9 mouse cellular contexts compared by ENCODE assay signal in the genomic region with DNA sequence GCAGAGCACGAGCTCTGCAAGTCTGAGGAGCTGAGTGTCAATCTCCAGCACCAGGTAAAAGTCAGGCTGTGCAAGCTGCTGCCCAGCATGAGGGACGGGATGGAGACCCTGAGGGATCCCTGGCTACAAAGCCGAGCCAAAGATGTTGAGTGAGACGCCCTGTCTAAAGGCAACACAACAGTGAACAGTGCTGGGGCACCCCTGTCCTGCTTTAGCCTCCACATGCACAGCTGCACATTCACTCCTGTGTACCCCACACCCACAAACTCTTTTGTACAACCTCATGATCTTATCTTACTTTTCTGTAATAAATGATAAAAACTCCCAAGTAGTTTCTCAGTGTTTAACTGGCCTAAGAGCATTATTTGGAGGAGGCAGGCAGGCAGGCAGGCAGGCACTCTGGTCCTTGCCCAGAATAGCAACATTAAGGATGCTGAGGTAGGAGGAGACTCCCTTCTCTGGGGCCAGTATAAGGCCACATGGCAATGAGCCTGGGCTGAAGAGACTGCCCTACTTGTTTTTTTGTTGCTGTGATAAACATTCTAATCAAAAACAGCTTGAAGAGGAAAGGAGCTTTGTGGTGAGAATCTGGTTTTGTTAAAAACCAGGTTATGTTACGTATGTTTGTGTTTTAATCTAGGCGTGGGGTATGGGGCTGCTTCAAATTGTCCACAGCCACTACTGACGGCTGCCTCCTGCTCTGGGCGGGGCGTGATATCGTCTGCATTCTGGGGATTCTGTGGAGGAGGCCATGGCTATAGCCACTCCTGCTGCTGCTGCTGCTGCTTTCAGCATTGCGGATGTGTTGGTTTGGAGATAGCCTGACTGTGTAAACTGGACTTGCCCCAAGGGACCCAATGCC.
DNase-seq lines count a peak whose midpoint lies in the region; ATAC-seq and TF ChIP-seq lines count a peak whose summit lies in the region.
"Had no signal": no experiment of that assay in that cellular context is flagged by ENCODE, and none has a peak within 500 bp of the region (broad histone marks: within the 10 kb centered on the region; RNA-seq: fewer than 3 reads in every experiment).

No protein-coding gene starts in this region.

- no peaks in the 10 kb centered on the region for H3K27me3 ChIP-seq in cerebellum, adult 2 months (ENCODE audit: control insufficient read depth, insufficient read depth, low read length)
- H3K27me3 ChIP-seq in spleen, adult 2 months (ENCODE audit: control insufficient read depth, insufficient read depth, low read length), result no peaks in the 10 kb centered on the region
- no peaks in the 10 kb centered on the region for H3K27me3 ChIP-seq in heart, postnatal 0 days (ENCODE audit: control insufficient read depth, insufficient read depth, low read length)
- no peaks in the 10 kb centered on the region for H3K27me3 ChIP-seq in liver, embryonic 15.5 days
- H3K27me3 ChIP-seq: CH12.LX had no signal

- ATAC-seq in heart, postnatal 0 days (ENCODE audit: insufficient read depth, low read depth), result peak; percentile 90
- ATAC-seq in liver, embryonic 15.5 days (ENCODE audit: insufficient read depth), result peak; percentile 49; the same call in 1 of the 2 replicates

- peak in 1 of 2 experiments; percentile 68 for DNase-seq in cerebellum, adult 2 months
- no peak for DNase-seq in cerebellum, adult 11 months
- no peak for DNase-seq in spleen, adult 2 months (ENCODE audit: low read depth in 1 of 2, low spot score in 2 of 2)
- no peak for DNase-seq in spleen, adult 12 weeks (ENCODE audit: low spot score)
- peak; percentile 74 for DNase-seq in heart, postnatal 0 days (ENCODE audit: low spot score)
- DNase-seq in retina, embryonic 14.5 days (ENCODE audit: low spot score), result no peak
- DNase-seq in layer of hippocampus, adult 9-10 months (ENCODE audit: low spot score), result no peak

- TF ChIP-seq CTCF in cerebellum, adult 2 months (IDR thresholded peaks at IDR 0.05; ENCODE audit: borderline replicate concordance, insufficient read depth, low read depth, low read length), result no peak
- no peak for TF ChIP-seq CTCF in spleen, adult 2 months (IDR thresholded peaks at IDR 0.05; ENCODE audit: extremely low read depth, insufficient read depth, insufficient read length, insufficient replicate concordance)
- TF ChIP-seq CTCF in heart, postnatal 0 days (IDR thresholded peaks at IDR 0.05; ENCODE audit: low read depth), result no peak

- TF ChIP-seq POLR2A in cerebellum, adult 2 months (IDR thresholded peaks at IDR 0.05; ENCODE audit: borderline replicate concordance, insufficient read depth, low read length), result no peak
- TF ChIP-seq POLR2A in spleen, adult 2 months (IDR thresholded peaks at IDR 0.05; ENCODE audit: low read depth, low read length), result no peak

- peak overlapping the region; percentile 37 for H3K4me2 ChIP-seq in heart, postnatal 0 days (ENCODE audit: low read depth, low read length)
- no peak overlapping the region for H3K4me2 ChIP-seq in liver, embryonic 15.5 days

- H3K4me3 ChIP-seq in cerebellum, adult 2 months (replicated peaks; ENCODE audit: insufficient read depth, low read depth, low read length), result no peak overlapping the region
- no peak overlapping the region for H3K4me3 ChIP-seq in spleen, adult 2 months (ENCODE audit: extremely low read depth, insufficient read depth, insufficient read length)
- H3K4me3 ChIP-seq in heart, postnatal 0 days (ENCODE audit: low read depth, low read length), result no peak overlapping the region
- no peak overlapping the region for H3K4me3 ChIP-seq in liver, embryonic 15.5 days (replicated peaks)

- 0 out of 2 replicates have a peak overlapping the region, but pooled peaks have one; percentile 21 for H3K9ac ChIP-seq in heart, postnatal 0 days (replicated peaks; ENCODE audit: low read depth, low read length)
- H3K9ac ChIP-seq in liver, embryonic 15.5 days, result no peak overlapping the region

- H3K4me1 ChIP-seq in cerebellum, adult 2 months (ENCODE audit: control insufficient read depth, insufficient read depth, low read length), result peaks cover 59% of the 10 kb centered on the region
- peaks cover 23% of the 10 kb centered on the region; the same call in 1 of the 2 replicates for H3K4me1 ChIP-seq in spleen, adult 2 months (ENCODE audit: control insufficient read depth, insufficient read depth, insufficient read length)
- H3K4me1 ChIP-seq in heart, postnatal 0 days (ENCODE audit: control insufficient read depth, insufficient read depth), result peaks cover 49% of the 10 kb centered on the region
- H3K4me1 ChIP-seq in liver, embryonic 15.5 days (replicated peaks), result peaks cover 34% of the 10 kb centered on the region

- TF ChIP-seq EP300 in heart, postnatal 0 days (IDR thresholded peaks at IDR 0.05; ENCODE audit: low read depth), result no peak

- WGBS in cerebellum, adult 2 months, result 15% methylated on average over 11 of the region's 11 CpGs
- WGBS in spleen, adult 2 months, result 53% methylated on average over 11 of the region's 11 CpGs
- WGBS in heart, postnatal 0 days, result 13% methylated on average over 11 of the region's 11 CpGs
- WGBS in liver, embryonic 15.5 days (ENCODE audit: insufficient replicate concordance), result 30% methylated on average over 11 of the region's 11 CpGs

- no peaks in the 10 kb centered on the region for H3K9me3 ChIP-seq in heart, postnatal 0 days (replicated peaks; ENCODE audit: control insufficient read depth, low read length)
- H3K9me3 ChIP-seq in liver, embryonic 15.5 days (replicated peaks), result no peaks in the 10 kb centered on the region

- H3K27ac ChIP-seq in cerebellum, adult 2 months (ENCODE audit: insufficient read depth, low read length), result peak overlapping the region; percentile 82
- peak overlapping the region; percentile 17 for H3K27ac ChIP-seq in spleen, adult 2 months (ENCODE audit: insufficient read depth, low read length)
- H3K27ac ChIP-seq in heart, postnatal 0 days (ENCODE audit: low read depth), result peak overlapping the region; percentile 79
- no peak overlapping the region; the same call in 1 of the 2 replicates for H3K27ac ChIP-seq in liver, embryonic 15.5 days (replicated peaks)

- peaks cover 8% of the 10 kb centered on the region for H3K36me3 ChIP-seq in spleen, adult 2 months (ENCODE audit: control insufficient read depth, insufficient read depth, low read length)
- H3K36me3 ChIP-seq in heart, postnatal 0 days (replicated peaks; ENCODE audit: control insufficient read depth, insufficient read depth, low read length), result peaks cover 19% of the 10 kb centered on the region
- H3K36me3 ChIP-seq in liver, embryonic 15.5 days (replicated peaks), result peaks cover 34% of the 10 kb centered on the region
